Mouse (Mus musculus) erythroblast, embryonic 14.5 days (primary cell): ENCODE data around the gene Sqor. TPM values are rescaled to one million over a fixed set of nuclear protein-coding genes. Genes with fewer than 3 reads are reported as not detected.

Source experiments
- H3K27me3 ChIP-seq: 2 replicates; pipeline ENCODE4 v1.6.1; 2012; ENCODE audit warnings: inconsistent platforms; ENCODE audit not compliant: control insufficient read depth
- H3K36me3 ChIP-seq: 2 replicates; pipeline ENCODE4 v1.6.1; 2012; ENCODE audit warnings: mild to moderate bottlenecking, inconsistent platforms; ENCODE audit not compliant: control insufficient read depth
- H3K4me1 ChIP-seq: 2 replicates; pipeline ENCODE4 v1.6.1; 2012; ENCODE audit warnings: inconsistent platforms; ENCODE audit not compliant: control insufficient read depth
- H3K4me3 ChIP-seq: replicated peaks from 2 replicates; pipeline ENCODE3; 2012; ENCODE audit warnings: moderate library complexity, mild to moderate bottlenecking, inconsistent platforms
- H3K9me3 ChIP-seq: 2 replicates; pipeline ENCODE4 v1.6.1; 2012; ENCODE audit warnings: low read length, inconsistent platforms, mixed read lengths; ENCODE audit not compliant: control insufficient read depth
- GATA1 ChIP-seq: IDR thresholded peaks from 2 replicates; pipeline ENCODE4 v1.6.1; 2012; ENCODE audit warnings: low read length, inconsistent platforms, mixed read lengths
- TAL1 ChIP-seq: IDR thresholded peaks from 3 replicates; pipeline ENCODE4 v1.6.1; 2012; ENCODE audit warnings: low read length, inconsistent platforms, mixed read lengths
- polyA plus RNA-seq: library from polyadenylated mRNA; stranded (reverse); fragments of >175 nt; gene quantifications from 2 replicates; pipeline ENCODE4 v1.2.3, GENCODE M21; 2012

The Sqor gene
- polyA plus RNA-seq, 1 experiment, result 0.02 TPM

DNA sequence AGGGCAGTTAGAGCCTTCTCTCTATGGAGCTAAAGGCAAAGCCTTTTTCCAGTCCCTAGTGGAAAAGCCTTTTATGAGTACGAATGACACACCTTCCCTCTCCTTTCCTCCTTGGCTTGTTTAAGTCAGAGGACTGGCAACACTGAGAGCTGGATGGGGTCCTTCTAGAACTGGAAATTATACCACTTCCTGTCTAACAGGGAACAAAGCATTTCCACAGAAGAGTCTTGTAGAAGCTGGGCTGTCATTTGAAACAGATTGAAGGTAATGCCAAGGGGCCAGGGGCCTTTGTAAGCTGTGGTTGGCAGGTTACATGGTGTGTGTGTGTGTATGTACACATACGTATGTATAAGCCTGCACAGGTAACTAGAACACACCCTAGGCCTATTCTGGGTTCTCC is 51.9 kb downstream of the Sqor start:
- H3K9me3 ChIP-seq, result no peaks in the 10 kb centered on the region
- H3K4me1 ChIP-seq, result no peaks in the 10 kb centered on the region
- no peaks in the 10 kb centered on the region for H3K27me3 ChIP-seq
- TF ChIP-seq GATA1, result no peak
- TF ChIP-seq TAL1, result no peak
- H3K36me3 ChIP-seq, result no peaks in the 10 kb centered on the region
- no peak overlapping the region for H3K4me3 ChIP-seq

- no peaks in the 10 kb centered on the region for H3K9me3 ChIP-seq
- H3K4me3 ChIP-seq, result no peak overlapping the region
- no peaks in the 10 kb centered on the region for H3K36me3 ChIP-seq
- no peaks in the 10 kb centered on the region for H3K4me1 ChIP-seq
- no peak for TF ChIP-seq GATA1
- TF ChIP-seq TAL1, result no peak
- H3K27me3 ChIP-seq, result no peaks in the 10 kb centered on the region
Observed at GRCm38 (mm10) chr2:122821246-122821645, 56.2 kb downstream of the Sqor start.

DNA sequence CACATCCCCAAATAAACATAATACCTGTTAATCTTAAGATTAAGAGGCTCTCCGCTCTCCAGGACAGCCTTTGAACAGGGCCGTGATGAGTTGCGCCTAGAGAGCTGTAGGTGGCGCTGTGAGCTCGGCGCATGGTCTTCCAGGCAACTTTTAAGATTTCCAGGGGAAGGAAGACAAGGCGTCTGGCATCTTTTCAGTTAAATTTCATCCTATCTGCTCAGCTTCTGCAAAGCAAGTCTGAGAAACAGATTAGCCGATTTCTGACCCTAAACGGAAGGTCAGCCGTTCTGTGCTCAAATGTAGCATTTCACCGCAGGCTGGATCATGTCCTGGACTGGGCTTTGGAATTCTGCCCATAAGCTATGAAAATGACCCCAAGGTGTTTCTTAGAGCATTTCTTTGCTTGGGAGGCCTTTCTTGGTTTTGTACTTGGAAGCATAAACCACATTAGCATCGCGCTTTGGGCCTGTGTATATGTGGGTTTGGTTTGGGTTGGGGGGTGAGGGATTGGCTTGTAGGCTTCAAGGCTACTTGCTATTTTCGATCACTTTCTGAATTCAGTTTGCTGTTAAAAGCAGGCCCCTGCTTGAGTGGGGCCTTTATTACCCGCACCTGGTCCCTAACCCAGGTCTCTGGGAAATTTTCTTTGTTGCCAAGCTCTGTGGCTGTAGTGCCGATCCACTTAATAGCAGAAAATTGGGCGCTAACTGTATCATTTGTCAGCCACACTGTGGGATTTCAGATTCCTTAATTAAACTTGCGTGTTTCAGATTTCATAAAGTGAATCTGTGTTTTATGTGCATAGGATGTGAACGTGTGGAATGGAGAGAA is 60.6 kb downstream of the Sqor start:
- no peak for TF ChIP-seq GATA1
- TF ChIP-seq TAL1, result no peak
- no peaks in the 10 kb centered on the region for H3K9me3 ChIP-seq
- no peak overlapping the region for H3K4me3 ChIP-seq
- H3K4me1 ChIP-seq, result no peaks in the 10 kb centered on the region
- H3K27me3 ChIP-seq, result no peaks in the 10 kb centered on the region
- no peaks in the 10 kb centered on the region for H3K36me3 ChIP-seq

GRCm38 (mm10) chr2:122826302-122826701 is 61.3 kb downstream of the Sqor start:
- TF ChIP-seq GATA1, result no peak
- no peak for TF ChIP-seq TAL1
- H3K36me3 ChIP-seq, result no peaks in the 10 kb centered on the region
- no peaks in the 10 kb centered on the region for H3K27me3 ChIP-seq
- H3K4me3 ChIP-seq, result no peak overlapping the region
- no peaks in the 10 kb centered on the region for H3K4me1 ChIP-seq
- H3K9me3 ChIP-seq, result no peaks in the 10 kb centered on the region

DNA sequence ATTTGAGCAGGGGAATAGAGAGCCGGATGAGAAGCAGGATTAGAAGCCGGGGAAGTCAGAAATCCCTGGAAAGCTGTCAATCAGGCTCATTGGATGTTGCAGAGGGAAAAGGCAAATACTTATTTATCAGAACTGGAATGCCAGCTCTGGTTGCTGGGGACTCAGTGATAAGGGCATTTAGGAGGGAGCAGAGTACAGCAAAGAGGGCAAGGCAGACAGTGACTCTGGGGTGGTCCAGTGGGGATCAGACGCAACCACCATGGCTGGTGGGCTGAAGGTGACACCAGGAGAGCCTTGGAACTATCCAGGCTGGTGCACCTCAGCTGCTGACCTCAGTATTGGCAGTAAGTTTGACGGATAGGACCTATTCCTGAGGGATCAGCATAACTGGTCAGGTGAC is 89.6 kb downstream of the Sqor start:
- Histone ChIP-seq H3K4me3 (no peak overlapping the region), H3K9me3 (peaks cover 2% of the 10 kb centered on the region; the same call in 1 of the 2 replicates), H3K4me1 (no peaks in the 10 kb centered on the region; the same call in 1 of the 2 replicates), H3K27me3 (no peaks in the 10 kb centered on the region), H3K36me3 (no peaks in the 10 kb centered on the region)
- TF ChIP-seq TAL1 (no peak), GATA1 (no peak)

GRCm38 (mm10) chr2:122855354-122855753 is 90.3 kb downstream of the Sqor start:
- peaks cover 2% of the 10 kb centered on the region; the same call in 1 of the 2 replicates for H3K9me3 ChIP-seq
- H3K4me3 ChIP-seq, result no peak overlapping the region
- H3K27me3 ChIP-seq, result no peaks in the 10 kb centered on the region
- TF ChIP-seq GATA1 (no peak), TAL1 (no peak)
- H3K4me1 ChIP-seq, result no peaks in the 10 kb centered on the region; the same call in 1 of the 2 replicates
- no peaks in the 10 kb centered on the region for H3K36me3 ChIP-seq

Other genes starting within 250 kb of the Sqor start
- gene Gatm, start 153.9 kb upstream of the Sqor start, polyA plus RNA-seq, result 0.09 and 0.13 TPM in 2 replicates
- not detected in 2 replicates for gene AA467197, start 128.3 kb upstream of the Sqor start, polyA plus RNA-seq
- not detected in 2 replicates for gene Slc30a4, start 62.6 kb upstream of the Sqor start, polyA plus RNA-seq
- gene Bloc1s6, start 26.7 kb upstream of the Sqor start, polyA plus RNA-seq, result 0.36 and 0.44 TPM in 2 replicates